Mouse (Mus musculus) heart, postnatal 4 days (tissue): Measurements from ENCODE around the gene Fip1l1. TPM values are rescaled to one million over a fixed set of nuclear protein-coding genes. Genes with fewer than 3 reads are reported as not detected.

Source experiments
- DNase-seq: peaks from one replicate; pipeline ENCODE4 v3.0.0; 2021
- total RNA-seq, 2 experiments: library from RNA; stranded (reverse); gene quantifications; 2 replicates each; pipeline ENCODE4 v1.2.3; 2021

Gene Fip1l1
- 10 to 100 TPM; 49.0 to 56.2 TPM for total RNA-seq

- peak; percentile 93 for DNase-seq
Observed at GRCm38 (mm10) chr5:74535240-74536021, at the start of gene Fip1l1. TSS of gene Fip1l1 (plus strand) at chr5:74535449.

GRCm38 (mm10) chr5:74492705-74493104 lies 42.5 kb upstream of the Fip1l1 start:
- no peak for DNase-seq

- peak; percentile 24 for DNase-seq
Observed at GRCm38 (mm10) chr5:74511686-74512085, 23.6 kb upstream of the Fip1l1 start.

GRCm38 (mm10) chr5:74527025-74527424 lies 8.2 kb upstream of the Fip1l1 start:
- no peak for DNase-seq

- DNase-seq, result no peak
Observed at GRCm38 (mm10) chr5:74530785-74531184, 4.5 kb upstream of the Fip1l1 start.

- DNase-seq, result peak; percentile 97
Observed at GRCm38 (mm10) chr5:74531630-74532280, 3.5 kb upstream of the Fip1l1 start, which contains the start of gene Scfd2. TSS of gene Scfd2 (minus strand) at chr5:74531759.

- DNase-seq, result no peak
Observed at GRCm38 (mm10) chr5:74536180-74536947, 1.1 kb downstream of the Fip1l1 start.

GRCm38 (mm10) chr5:74545606-74546005 lies 10.4 kb downstream of the Fip1l1 start:
- no peak for DNase-seq

- no peak for DNase-seq
Observed at GRCm38 (mm10) chr5:74549566-74549965, 14.3 kb downstream of the Fip1l1 start.

- no peak for DNase-seq
Observed at GRCm38 (mm10) chr5:74561151-74561550, 25.9 kb downstream of the Fip1l1 start.

- no peak for DNase-seq
Observed at GRCm38 (mm10) chr5:74571767-74572166, 36.5 kb downstream of the Fip1l1 start.

- no peak for DNase-seq
Observed at GRCm38 (mm10) chr5:74589133-74589532, 53.9 kb downstream of the Fip1l1 start.

GRCm38 (mm10) chr5:74591413-74591812 lies 56.2 kb downstream of the Fip1l1 start:
- no peak for DNase-seq

GRCm38 (mm10) chr5:74593147-74593546 lies 57.9 kb downstream of the Fip1l1 start:
- DNase-seq, result no peak

GRCm38 (mm10) chr5:74600010-74600409 lies 64.8 kb downstream of the Fip1l1 start:
- DNase-seq, result no peak

- no peak for DNase-seq
Observed at GRCm38 (mm10) chr5:74601171-74601570, 65.9 kb downstream of the Fip1l1 start.

- no peak for DNase-seq
Observed at GRCm38 (mm10) chr5:74601965-74602364, 66.7 kb downstream of the Fip1l1 start.

- DNase-seq, result no peak
Observed at GRCm38 (mm10) chr5:74602371-74602770, 67.1 kb downstream of the Fip1l1 start.

GRCm38 (mm10) chr5:74603306-74603705 lies 68.1 kb downstream of the Fip1l1 start:
- no peak for DNase-seq

GRCm38 (mm10) chr5:74606213-74606612 lies 71.0 kb downstream of the Fip1l1 start:
- no peak for DNase-seq

- DNase-seq, result no peak
Observed at GRCm38 (mm10) chr5:74610511-74610910, 75.3 kb downstream of the Fip1l1 start.

GRCm38 (mm10) chr5:74612713-74613112 lies 77.5 kb downstream of the Fip1l1 start:
- DNase-seq, result no peak
